Mouse (Mus musculus) myocyte (in vitro differentiated cells): Measurements from ENCODE around the gene Cep128.

Experiments
- POLR2A ChIP-seq: IDR thresholded peaks from one replicate; pipeline ENCODE4 v1.6.1; 2011; ENCODE audit warnings: low read depth, mild to moderate bottlenecking, control low read depth, moderate library complexity; ENCODE audit not compliant: insufficient read length
- SRF ChIP-seq: IDR thresholded peaks from one replicate; pipeline ENCODE4 v1.6.1; 2011; ENCODE audit warnings: low read depth; ENCODE audit not compliant: control insufficient read depth, insufficient read length

DNA sequence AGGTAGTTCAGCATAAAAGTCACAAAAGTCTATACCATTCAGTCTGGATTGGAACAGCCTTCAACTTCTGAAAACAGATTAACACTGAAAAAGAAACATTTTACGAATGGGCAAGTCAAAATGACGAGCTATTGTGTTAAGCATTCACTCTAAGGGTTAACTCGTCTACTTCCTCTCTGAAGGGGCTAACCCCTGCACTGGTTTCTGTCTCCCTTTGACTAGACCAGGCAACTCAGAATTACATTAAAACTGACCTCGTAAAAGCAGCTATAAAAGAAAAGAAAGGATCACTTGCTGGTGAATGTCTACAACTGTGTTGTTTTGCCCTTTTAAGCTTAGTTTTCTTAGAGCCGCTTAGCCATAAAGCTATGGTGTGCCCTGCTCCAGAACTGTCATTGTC, 79.2 kb downstream of the Cep128 start:
- TF ChIP-seq POLR2A (no peak), SRF (no peak)
